Mouse (Mus musculus) kidney, adult 2 months (tissue): ENCODE results near the gene Arhgap31. TPM values are rescaled to one million over a fixed set of nuclear protein-coding genes. Genes with fewer than 3 reads are reported as not detected.

Source experiments
- DNase-seq: peaks from one replicate; pipeline ENCODE4 v3.0.0; 2021
- H3K27ac ChIP-seq: fragments of 200-500 bp; 2 replicates; pipeline ENCODE4 v1.5.1; 2012; ENCODE audit warnings: low read depth, low read length, control low read depth, inconsistent platforms; ENCODE audit not compliant: insufficient read depth
- H3K27me3 ChIP-seq: fragments of 200-500 bp; replicated peaks from 2 replicates; pipeline ENCODE4 v1.6.1; 2012; ENCODE audit warnings: mild to moderate bottlenecking, moderate library complexity, low read length, inconsistent platforms; ENCODE audit not compliant: control insufficient read depth, insufficient read depth
- H3K36me3 ChIP-seq: fragments of 200-500 bp; 2 replicates; pipeline ENCODE4 v1.6.1; 2012; ENCODE audit warnings: mild to moderate bottlenecking, moderate library complexity, low read length, inconsistent platforms; ENCODE audit not compliant: control insufficient read depth, insufficient read depth
- H3K4me1 ChIP-seq: fragments of 200-500 bp; 2 replicates; pipeline ENCODE4 v1.6.1; 2011; ENCODE audit warnings: low read length; ENCODE audit not compliant: control insufficient read depth, insufficient read depth
- H3K4me3 ChIP-seq: fragments of 200-500 bp; 2 replicates; pipeline ENCODE4 v1.5.1; 2011; ENCODE audit warnings: mild to moderate bottlenecking, low read depth, low read length, control low read depth; ENCODE audit not compliant: insufficient read depth
- CTCF ChIP-seq: fragments of 200-500 bp; conservative IDR thresholded peaks from 2 replicates; pipeline ENCODE4 v1.5.1; 2011; ENCODE audit warnings: low read depth, mild to moderate bottlenecking, control low read depth, low read length, moderate library complexity, mixed read lengths; ENCODE audit not compliant: insufficient read depth, insufficient read length
- POLR2A ChIP-seq: fragments of 200-500 bp; IDR thresholded peaks from one replicate; pipeline ENCODE4 v1.6.1; 2011; ENCODE audit warnings: low read depth, low read length, control low read depth
- WGBS: fragments of 180-500 bp; shearing (Covaris S2); methylation state at CpG from one replicate; pipeline ENCODE4 v1.1.7; 2018; 5-methylcytosine and 5-hydroxymethylcytosine counted together
- polyA plus RNA-seq: library from polyadenylated mRNA; depleted of rRNA; stranded (reverse); fragments of >200 nt; gene quantifications from 2 replicates; pipeline ENCODE4 v1.2.3, GENCODE M21; 2012

Arhgap31 gene
- polyA plus RNA-seq, 1 experiment = 6.9 TPM

GRCm38 (mm10) chr16:38598986-38599680, 113.9 kb downstream of the Arhgap31 start:
- no peaks in the 10 kb centered on the region for H3K4me1 ChIP-seq
- H3K27ac ChIP-seq = no peak overlapping the region
- H3K4me3 ChIP-seq = no peak overlapping the region
- no peaks in the 10 kb centered on the region for H3K27me3 ChIP-seq
- no peak for DNase-seq
- TF ChIP-seq CTCF (no peak), POLR2A (no peak)
- whole genome bisulfite sequencing = 51% methylated on average over 11 of the region's 11 CpGs
- no peaks in the 10 kb centered on the region for H3K36me3 ChIP-seq

DNA sequence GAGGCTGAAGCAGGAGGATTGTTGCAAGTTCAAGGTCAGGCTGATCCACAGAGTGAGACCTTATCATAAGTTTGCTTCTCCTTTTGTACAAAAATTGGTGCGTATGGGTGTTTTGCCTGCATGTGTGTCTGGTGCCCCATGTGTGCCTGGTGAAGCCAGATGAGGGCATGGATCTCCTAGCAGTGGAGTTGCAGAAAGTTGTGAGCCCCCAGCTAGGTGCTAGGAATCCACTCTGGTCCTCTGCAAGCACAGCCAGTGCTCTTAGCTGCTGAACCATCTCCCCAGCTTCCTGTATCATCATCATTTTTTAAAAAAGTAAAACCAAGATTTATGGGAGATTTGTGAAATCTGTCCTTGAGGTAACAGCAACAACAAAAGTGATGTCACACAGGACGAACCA, 116.4 kb downstream of the Arhgap31 start:
- Histone ChIP-seq H3K27ac (no peak overlapping the region), H3K36me3 (no peaks in the 10 kb centered on the region), H3K27me3 (no peaks in the 10 kb centered on the region), H3K4me3 (no peak overlapping the region), H3K4me1 (no peaks in the 10 kb centered on the region)
- TF ChIP-seq POLR2A = no peak
- TF ChIP-seq CTCF = no peak
- DNase-seq = no peak
- WGBS = 91% methylated on average over 2 of the region's 2 CpGs

DNA sequence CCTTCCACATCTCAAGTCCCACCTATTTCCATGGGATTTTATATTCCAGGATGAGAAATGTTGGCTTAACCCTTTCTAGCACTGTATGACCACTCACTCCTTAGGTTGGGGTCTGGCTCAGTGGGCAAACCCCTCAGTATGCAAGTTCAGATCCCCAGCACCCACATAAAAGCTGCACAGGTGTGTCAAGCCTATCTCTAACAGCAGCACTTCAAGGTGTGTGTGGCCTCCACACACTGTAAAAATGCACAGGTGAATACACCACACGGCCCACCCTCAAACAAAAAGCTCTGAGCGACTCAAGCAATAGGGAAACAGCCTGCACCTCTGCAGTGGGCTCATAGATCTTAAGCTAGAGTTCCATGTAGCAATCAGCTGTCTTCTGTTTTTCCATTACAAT, 117.0 kb downstream of the Arhgap31 start:
- no peaks in the 10 kb centered on the region for H3K27me3 ChIP-seq
- no peak for TF ChIP-seq POLR2A
- TF ChIP-seq CTCF = no peak
- H3K27ac ChIP-seq = no peak overlapping the region
- no peaks in the 10 kb centered on the region for H3K4me1 ChIP-seq
- DNase-seq = no peak
- WGBS = 95% methylated on average over 2 of the region's 2 CpGs
- no peaks in the 10 kb centered on the region for H3K36me3 ChIP-seq
- H3K4me3 ChIP-seq = no peak overlapping the region

DNA sequence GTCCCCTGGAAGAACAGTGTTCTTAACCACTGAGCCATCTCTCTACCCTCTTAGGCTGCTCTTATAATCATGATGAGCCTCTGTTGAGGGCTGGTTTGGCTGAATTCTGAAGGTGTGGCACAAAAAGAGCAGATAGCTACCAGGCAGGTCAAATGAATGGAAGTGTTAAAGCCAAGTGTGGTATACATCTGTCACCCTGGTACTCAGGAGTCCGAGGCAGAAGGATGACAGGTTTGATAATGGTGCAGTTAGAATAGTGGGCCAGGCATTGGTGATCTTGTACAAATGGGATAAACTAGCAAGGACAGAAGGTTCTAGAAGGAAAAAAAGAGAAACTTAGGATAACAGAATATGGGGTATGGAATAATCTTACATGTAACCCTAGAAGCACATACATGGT, 118.6 kb downstream of the Arhgap31 start:
- Histone ChIP-seq H3K27me3 (no peaks in the 10 kb centered on the region), H3K4me1 (no peaks in the 10 kb centered on the region), H3K4me3 (no peak overlapping the region), H3K27ac (no peak overlapping the region), H3K36me3 (peaks cover 2% of the 10 kb centered on the region; the same call in 1 of the 2 replicates)
- TF ChIP-seq POLR2A = no peak
- no peak for TF ChIP-seq CTCF
- 98% methylated on average over 1 of the region's 1 CpGs for WGBS
- DNase-seq = no peak

DNA sequence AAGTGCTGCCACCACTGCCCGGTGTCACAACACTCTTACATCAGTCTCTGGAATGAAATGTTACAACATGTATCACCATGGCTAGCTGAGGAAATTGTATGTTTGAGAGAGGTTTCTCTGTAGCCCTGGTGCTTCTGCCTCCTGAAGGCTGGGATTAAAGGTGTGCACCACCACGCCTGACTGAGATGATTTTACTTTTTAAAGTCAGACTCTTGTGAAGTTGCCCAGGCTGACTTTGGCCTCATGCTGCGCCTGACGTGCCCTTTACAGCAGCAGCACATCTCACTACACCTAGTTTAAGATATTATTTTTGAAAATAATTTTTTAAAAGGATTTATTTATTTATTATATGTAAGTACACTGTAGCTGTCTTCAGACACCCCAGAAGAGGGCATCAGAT, 120.1 kb downstream of the Arhgap31 start:
- DNase-seq = no peak
- Histone ChIP-seq H3K27me3 (no peaks in the 10 kb centered on the region), H3K36me3 (peaks cover 2% of the 10 kb centered on the region; the same call in 1 of the 2 replicates), H3K4me3 (no peak overlapping the region), H3K4me1 (no peaks in the 10 kb centered on the region), H3K27ac (no peak overlapping the region)
- TF ChIP-seq POLR2A = no peak
- no peak for TF ChIP-seq CTCF
- WGBS = 96% methylated on average over 4 of the region's 4 CpGs

DNA sequence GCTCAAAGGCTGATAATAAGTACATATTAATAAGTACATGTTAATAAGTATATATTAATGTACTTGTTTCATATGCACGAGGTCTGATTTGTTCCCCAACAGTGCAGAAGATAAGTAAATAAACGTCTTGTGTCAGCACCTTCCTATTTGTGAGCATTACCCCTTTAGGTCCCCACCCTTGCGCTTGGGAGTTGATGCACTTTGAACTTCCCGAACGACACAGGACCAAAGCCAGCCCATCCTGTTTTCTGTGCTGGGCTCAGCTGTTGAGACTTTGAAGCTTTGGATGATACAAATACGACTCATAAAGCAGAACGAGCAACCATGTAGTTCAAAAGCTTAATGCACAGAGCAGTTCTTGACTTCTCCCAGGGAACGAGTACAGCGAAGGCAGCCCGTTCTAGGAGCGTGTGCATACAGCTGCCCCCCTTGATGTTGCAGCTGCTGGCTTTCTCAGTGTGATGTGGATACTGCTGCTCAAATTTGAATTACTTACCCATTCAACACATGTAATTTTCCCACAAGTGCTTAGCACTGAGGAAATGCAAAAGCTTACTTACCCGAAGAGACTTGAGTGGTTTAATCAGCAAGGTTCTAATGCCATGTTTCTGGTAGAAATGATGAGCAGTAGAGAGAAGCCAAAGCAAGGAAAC, 120.9 kb downstream of the Arhgap31 start:
- H3K36me3 ChIP-seq = peaks cover 3% of the 10 kb centered on the region; the same call in 1 of the 2 replicates

DNA sequence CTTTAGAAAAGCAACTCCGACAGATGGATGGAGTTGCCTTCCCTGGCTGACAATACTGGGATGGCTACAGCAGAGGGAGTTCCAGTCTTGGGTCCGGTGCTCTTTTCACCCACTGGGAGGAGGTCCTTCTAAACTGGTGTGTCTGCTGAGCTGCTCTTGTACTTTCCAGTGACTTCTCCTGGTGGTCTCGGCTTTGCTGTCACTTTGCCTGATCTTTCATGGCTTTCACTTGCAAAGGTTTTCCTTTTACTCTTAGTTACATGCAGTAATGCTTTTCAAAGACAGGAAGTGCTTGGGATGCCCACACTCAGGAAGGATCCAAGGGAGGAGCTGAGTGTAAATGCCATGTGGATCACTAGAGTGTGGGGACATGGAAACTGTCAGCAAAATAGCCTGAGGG, 121.6 kb downstream of the Arhgap31 start:
- Histone ChIP-seq H3K27ac (peak overlapping the region; percentile 42), H3K27me3 (no peaks in the 10 kb centered on the region), H3K36me3 (peaks cover 4% of the 10 kb centered on the region; the same call in 1 of the 2 replicates), H3K4me3 (no peak overlapping the region), H3K4me1 (no peaks in the 10 kb centered on the region)
- DNase-seq = peak; percentile 14
- WGBS = 61% methylated on average over 3 of the region's 3 CpGs
- 0 out of 2 replicates have a peak, but pooled peaks have one; percentile 2 for TF ChIP-seq CTCF
- no peak for TF ChIP-seq POLR2A

More for the DNA sequence above, 120.9 kb downstream of the Arhgap31 start:
- TF ChIP-seq POLR2A = no peak
- no peak for TF ChIP-seq CTCF
- Histone ChIP-seq H3K4me3 (no peak overlapping the region), H3K4me1 (no peaks in the 10 kb centered on the region), H3K27me3 (no peaks in the 10 kb centered on the region), H3K27ac (peak overlapping the region; percentile 42; the same call in 1 of the 2 replicates)
- 75% methylated on average over 12 of the region's 12 CpGs for WGBS
- DNase-seq = peak; percentile 56
